Mouse (Mus musculus) cerebellum, postnatal 36 days (tissue): ENCODE measurements at regions not wholly inside any gene's neighbourhood (a gene's known extent, or its start where the extent isn't known, plus 50 kb on each side); places are given as distances from the start of the nearest gene placed in this dataset.

Experiments
- DNase-seq, 2 experiments: peaks; one replicate each; pipeline ENCODE4 v3.0.0; 2021 to 2022; ENCODE audit warnings: mixed read lengths in 2 of 2

GRCm38 (mm10) chr9:61489983-61490382 is 117.8 kb downstream of the Tle3 start:
- DNase-seq = no peak

GRCm38 (mm10) chr9:61489147-61489546 is 117.0 kb downstream of the Tle3 start:
- no peak for DNase-seq

- DNase-seq = no peak
Measured at GRCm38 (mm10) chr9:61487824-61488223, 115.7 kb downstream of the Tle3 start.

GRCm38 (mm10) chr9:61487146-61487545 is 115.0 kb downstream of the Tle3 start:
- DNase-seq = peak; percentile 12 to 22

GRCm38 (mm10) chr9:61484391-61484790 is 112.2 kb downstream of the Tle3 start:
- DNase-seq = no peak

- peak; percentile 45 to 51 for DNase-seq
Measured at GRCm38 (mm10) chr9:61479626-61480025, 107.5 kb downstream of the Tle3 start.

- DNase-seq = no peak
Measured at GRCm38 (mm10) chr9:61478862-61479261, 106.7 kb downstream of the Tle3 start.

GRCm38 (mm10) chr9:61476351-61476750 is 104.2 kb downstream of the Tle3 start:
- no peak for DNase-seq

- no peak for DNase-seq
Measured at GRCm38 (mm10) chr9:61470815-61471505, 98.8 kb downstream of the Tle3 start.

- no peak for DNase-seq
Measured at GRCm38 (mm10) chr9:61468897-61469509, 96.8 kb downstream of the Tle3 start.

GRCm38 (mm10) chr9:61468368-61468848 is 96.2 kb downstream of the Tle3 start:
- no peak for DNase-seq
